Mouse (Mus musculus) kidney, embryonic 15.5 days (tissue): ENCODE measurements around the gene Npm1. TPM values are rescaled to one million over a fixed set of nuclear protein-coding genes. Genes with fewer than 3 reads are reported as not detected.

Experiments
- ATAC-seq: fragments of 200-750 bp; cut with Nextera tagmentation; replicated peaks from 2 replicates; pipeline ENCODE4 v1.8.0; 2017; ENCODE audit warnings: moderate TSS enrichment; ENCODE audit not compliant: low FRiP score
- H3K27ac ChIP-seq: fragments of 300-500 bp; sonication (generic); 2 replicates; pipeline ENCODE4 v1.5.1; 2015; ENCODE audit warnings: mild to moderate bottlenecking, inconsistent platforms
- H3K27me3 ChIP-seq: fragments of 300-500 bp; sonication (generic); 2 replicates; pipeline ENCODE4 v1.6.1; 2015; ENCODE audit warnings: inconsistent platforms
- H3K36me3 ChIP-seq: fragments of 300-500 bp; sonication (generic); 2 replicates; pipeline ENCODE4 v1.6.1; 2015; ENCODE audit warnings: inconsistent platforms
- H3K4me1 ChIP-seq: fragments of 300-500 bp; sonication (generic); 2 replicates; pipeline ENCODE4 v1.6.1; 2015; ENCODE audit warnings: inconsistent platforms
- H3K4me2 ChIP-seq: fragments of 300-500 bp; sonication (generic); 2 replicates; pipeline ENCODE4 v1.6.1; 2015; ENCODE audit warnings: moderate library complexity, mild to moderate bottlenecking, inconsistent platforms
- H3K4me3 ChIP-seq: fragments of 300-500 bp; sonication (generic); replicated peaks from 2 replicates; pipeline ENCODE4 v1.5.1; 2015; ENCODE audit warnings: mild to moderate bottlenecking, inconsistent platforms
- H3K9ac ChIP-seq: fragments of 300-500 bp; sonication (generic); 2 replicates; pipeline ENCODE4 v1.6.1; 2015; ENCODE audit warnings: mild to moderate bottlenecking, inconsistent platforms
- H3K9me3 ChIP-seq: fragments of 300-500 bp; sonication (generic); replicated peaks from 2 replicates; pipeline ENCODE4 v1.6.1; 2016; ENCODE audit warnings: inconsistent platforms
- WGBS: fragments of 180-500 bp; shearing (Covaris S2); methylation state at CpG from one replicate; pipeline ENCODE4 v1.1.7; 2015; ENCODE audit warnings: mixed read lengths; 5-methylcytosine and 5-hydroxymethylcytosine counted together
- polyA plus RNA-seq: library from polyadenylated mRNA; unstranded; fragments of >200 nt; fragmentation: Nextera tagmentation; extraction: Ambion mirVana; gene quantifications from 2 replicates; pipeline ENCODE4 v1.2.1, GENCODE M21; 2015

Npm1 gene
- polyA plus RNA-seq, 1 experiment from 2014 or later = 1,128 TPM

GRCm38 (mm10) chr11:33140111-33140460, 22.9 kb downstream of the Npm1 start:
- no peak for ATAC-seq
- Histone ChIP-seq H3K27me3 (peaks cover 19% of the 10 kb centered on the region), H3K4me2 (no peak overlapping the region), H3K27ac (no peak overlapping the region), H3K4me1 (peaks cover 21% of the 10 kb centered on the region), H3K9ac (no peak overlapping the region), H3K9me3 (no peaks in the 10 kb centered on the region), H3K4me3 (no peak overlapping the region), H3K36me3 (no peaks in the 10 kb centered on the region)
- 90% methylated on average over 5 of the region's 5 CpGs for WGBS

- H3K9ac ChIP-seq = no peak overlapping the region
- H3K9me3 ChIP-seq = no peaks in the 10 kb centered on the region
- H3K4me3 ChIP-seq = no peak overlapping the region
- peaks cover 14% of the 10 kb centered on the region for H3K27me3 ChIP-seq
- H3K27ac ChIP-seq = no peak overlapping the region
- peaks cover 16% of the 10 kb centered on the region for H3K4me1 ChIP-seq
- no peaks in the 10 kb centered on the region for H3K36me3 ChIP-seq
- ATAC-seq = no peak
- 80% methylated on average over 9 of the region's 9 CpGs for WGBS
- H3K4me2 ChIP-seq = no peak overlapping the region
Observed at GRCm38 (mm10) chr11:33139458-33140110, 23.4 kb downstream of the Npm1 start.

DNA sequence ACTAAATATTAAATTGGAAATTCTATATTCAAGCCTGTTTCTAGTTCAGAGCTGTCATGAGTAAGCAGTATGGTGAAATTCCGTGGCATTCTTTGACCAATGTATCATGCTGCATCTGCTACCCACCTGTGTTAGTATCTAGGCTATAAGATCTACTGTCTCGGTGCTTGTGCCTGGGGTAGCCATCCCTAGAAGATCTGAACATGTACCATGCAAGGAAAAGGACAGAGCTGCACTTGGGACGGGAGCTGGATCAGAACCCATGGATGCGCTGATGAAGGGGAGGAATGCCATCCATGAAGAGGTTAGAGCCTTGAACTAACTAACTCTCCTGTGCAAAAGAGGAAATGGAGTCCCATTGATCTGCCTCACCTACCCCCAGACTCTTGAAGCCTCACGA, 24.3 kb downstream of the Npm1 start:
- Histone ChIP-seq H3K4me3 (no peak overlapping the region), H3K27ac (no peak overlapping the region), H3K4me2 (no peak overlapping the region), H3K27me3 (peaks cover 5% of the 10 kb centered on the region), H3K4me1 (peaks cover 7% of the 10 kb centered on the region; the same call in 1 of the 2 replicates), H3K9me3 (no peaks in the 10 kb centered on the region), H3K36me3 (no peaks in the 10 kb centered on the region), H3K9ac (no peak overlapping the region)
- WGBS = 88% methylated on average over 5 of the region's 5 CpGs
- ATAC-seq = no peak

DNA sequence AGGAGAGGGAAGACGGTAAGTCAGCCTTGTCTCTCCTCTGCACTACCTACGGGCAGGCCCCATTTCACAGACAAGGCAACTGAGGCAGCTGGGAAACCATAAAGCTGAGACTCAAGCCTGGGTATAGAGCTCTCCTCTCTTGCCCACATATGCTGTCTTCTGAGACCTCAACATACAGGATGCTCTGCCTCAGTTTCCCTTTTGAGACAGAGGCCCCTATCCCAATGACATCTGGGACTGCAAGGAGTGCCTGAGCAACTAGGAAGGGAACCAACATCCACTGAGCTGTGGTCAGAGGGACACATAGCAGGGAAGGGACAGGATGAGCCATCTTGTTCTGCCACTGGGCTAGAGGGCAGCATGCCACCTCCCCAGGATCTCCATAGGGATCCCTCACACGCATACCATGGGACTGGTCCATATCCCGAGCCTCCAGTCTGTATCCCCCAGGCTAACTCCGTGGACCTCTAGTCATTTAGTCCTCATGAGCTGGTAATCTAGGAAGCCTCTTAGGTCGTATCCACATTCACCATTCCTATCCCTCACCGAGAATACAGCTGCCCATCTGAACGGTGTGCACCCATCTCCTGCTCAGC, 28.5 kb downstream of the Npm1 start:
- Histone ChIP-seq H3K9me3 (no peaks in the 10 kb centered on the region), H3K4me2 (no peak overlapping the region), H3K4me1 (no peaks in the 10 kb centered on the region), H3K36me3 (no peaks in the 10 kb centered on the region), H3K27me3 (no peaks in the 10 kb centered on the region), H3K27ac (no peak overlapping the region), H3K9ac (no peak overlapping the region), H3K4me3 (no peak overlapping the region)
- 89% methylated on average over 8 of the region's 8 CpGs for WGBS
- no peak for ATAC-seq

- Histone ChIP-seq H3K9me3 (0 out of 2 replicates have a peak, but pooled peaks cover 2% of the 10 kb centered on the region), H3K4me3 (no peak overlapping the region), H3K36me3 (no peaks in the 10 kb centered on the region), H3K27me3 (no peaks in the 10 kb centered on the region), H3K4me1 (no peaks in the 10 kb centered on the region), H3K9ac (no peak overlapping the region), H3K27ac (no peak overlapping the region), H3K4me2 (no peak overlapping the region)
- 71% methylated on average over 8 of the region's 8 CpGs for WGBS
- peak; percentile 36; the same call in 1 of the 2 replicates for ATAC-seq
Observed at GRCm38 (mm10) chr11:33132619-33133338, 30.2 kb downstream of the Npm1 start.

DNA sequence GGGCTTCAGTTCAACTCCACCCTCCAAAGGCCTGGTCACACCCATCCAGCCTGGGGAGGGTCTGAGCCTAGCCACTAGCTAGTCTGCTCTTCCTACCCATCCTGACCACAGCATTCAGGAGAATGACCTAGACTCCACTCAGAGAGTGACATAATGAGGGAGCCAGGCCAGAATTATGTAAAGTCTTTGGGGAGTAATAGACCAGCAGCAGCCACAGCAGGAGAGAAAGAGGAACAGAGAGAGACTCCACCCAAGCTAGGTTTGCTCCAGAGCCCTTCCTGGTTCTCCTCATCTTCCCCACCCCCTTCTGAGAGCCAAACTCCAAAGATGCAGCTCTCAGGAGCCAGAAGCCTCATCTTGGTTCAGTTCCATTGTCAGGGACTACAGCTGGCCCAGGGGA, 35.9 kb downstream of the Npm1 start:
- Histone ChIP-seq H3K4me3 (no peak overlapping the region), H3K9ac (no peak overlapping the region), H3K4me1 (peaks cover 13% of the 10 kb centered on the region), H3K36me3 (no peaks in the 10 kb centered on the region), H3K4me2 (no peak overlapping the region), H3K9me3 (0 out of 2 replicates have a peak, but pooled peaks cover 2% of the 10 kb centered on the region), H3K27me3 (peaks cover 6% of the 10 kb centered on the region; the same call in 1 of the 2 replicates), H3K27ac (no peak overlapping the region)
- no peak for ATAC-seq

DNA sequence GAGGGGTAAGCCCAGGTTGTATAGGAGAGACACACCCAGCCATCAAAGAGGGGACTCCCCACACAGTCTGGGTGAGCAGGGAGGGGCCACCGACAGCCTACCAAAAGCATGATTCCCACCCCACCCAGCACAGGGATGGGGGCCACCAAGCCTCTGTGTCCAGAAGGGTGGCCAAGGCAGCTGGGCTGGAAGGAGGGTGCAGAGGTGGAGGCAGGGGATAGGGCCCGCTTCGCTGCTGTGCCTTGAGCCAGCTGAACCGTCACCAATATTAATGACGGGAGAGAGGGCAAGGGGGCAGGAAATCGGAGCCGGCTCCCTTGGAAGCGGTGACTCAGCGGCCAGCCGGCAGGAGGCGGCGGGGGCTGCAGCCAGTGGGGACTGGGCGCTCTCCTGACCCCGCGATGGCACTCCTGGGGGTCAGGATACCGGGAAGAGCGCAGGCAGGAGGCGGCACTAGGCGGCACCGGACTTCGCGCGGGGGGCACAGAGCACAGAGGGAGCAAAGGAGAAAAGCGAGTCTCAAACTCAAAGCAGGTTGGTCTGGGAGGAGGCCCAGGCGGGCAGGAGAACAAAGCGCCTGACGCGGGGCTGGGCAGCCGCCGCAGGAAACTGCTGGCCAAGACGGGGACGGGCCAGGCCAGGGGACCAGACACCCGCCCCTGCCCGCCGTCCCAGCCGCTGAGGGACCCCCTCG, 40.3 kb downstream of the Npm1 start:
- 2% methylated on average over 35 of the region's 37 CpGs for WGBS

GRCm38 (mm10) chr11:33119556-33119955, 43.5 kb downstream of the Npm1 start:
- Histone ChIP-seq H3K4me3 (no peak overlapping the region), H3K4me1 (peaks cover 14% of the 10 kb centered on the region), H3K4me2 (no peak overlapping the region), H3K36me3 (no peaks in the 10 kb centered on the region), H3K27ac (no peak overlapping the region), H3K9me3 (no peaks in the 10 kb centered on the region), H3K9ac (no peak overlapping the region), H3K27me3 (peaks cover 10% of the 10 kb centered on the region)
- ATAC-seq = no peak
- 57% methylated on average over 8 of the region's 8 CpGs for WGBS

More for the DNA sequence above, 40.3 kb downstream of the Npm1 start:
- Histone ChIP-seq H3K4me2 (peak overlapping the region; percentile 79), H3K4me3 (peak overlapping the region; percentile 40), H3K4me1 (peaks cover 14% of the 10 kb centered on the region), H3K9me3 (no peaks in the 10 kb centered on the region), H3K27ac (no peak overlapping the region), H3K36me3 (no peaks in the 10 kb centered on the region), H3K27me3 (peaks cover 12% of the 10 kb centered on the region), H3K9ac (peak overlapping the region; percentile 36)
- peak; percentile 92 for ATAC-seq

DNA sequence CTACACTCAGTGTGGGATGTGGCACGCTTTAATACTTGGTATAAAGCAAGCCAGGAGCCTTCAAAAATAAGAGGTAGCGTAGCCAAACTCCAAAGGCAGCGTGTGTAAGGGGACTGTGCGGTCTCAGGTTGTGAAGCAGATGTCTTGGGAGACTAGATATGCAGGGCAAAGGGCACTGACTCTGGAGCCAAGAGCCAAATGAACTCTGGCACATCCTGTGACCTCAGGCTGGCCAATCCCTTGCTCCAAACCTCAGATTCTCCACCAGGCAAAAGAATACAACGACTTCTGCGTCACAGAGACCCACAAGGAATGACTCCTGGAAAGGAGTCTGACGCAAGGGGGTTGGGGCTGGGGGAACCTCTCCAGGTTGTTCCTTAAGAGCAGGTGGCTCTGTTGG, 43.9 kb downstream of the Npm1 start:
- Histone ChIP-seq H3K4me3 (no peak overlapping the region), H3K27me3 (peaks cover 6% of the 10 kb centered on the region), H3K9me3 (no peaks in the 10 kb centered on the region), H3K4me1 (peaks cover 14% of the 10 kb centered on the region), H3K27ac (no peak overlapping the region), H3K9ac (no peak overlapping the region), H3K4me2 (no peak overlapping the region), H3K36me3 (no peaks in the 10 kb centered on the region)
- ATAC-seq = no peak
- 79% methylated on average over 7 of the region's 7 CpGs for WGBS

- 79% methylated on average over 6 of the region's 6 CpGs for WGBS
- no peak overlapping the region for H3K27ac ChIP-seq
- H3K9ac ChIP-seq = no peak overlapping the region
- no peaks in the 10 kb centered on the region for H3K9me3 ChIP-seq
- H3K4me1 ChIP-seq = peaks cover 14% of the 10 kb centered on the region
- ATAC-seq = no peak
- H3K4me3 ChIP-seq = no peak overlapping the region
- H3K4me2 ChIP-seq = no peak overlapping the region
- no peaks in the 10 kb centered on the region for H3K36me3 ChIP-seq
- peaks cover 6% of the 10 kb centered on the region for H3K27me3 ChIP-seq
Observed at GRCm38 (mm10) chr11:33118480-33118879, 44.5 kb downstream of the Npm1 start.

DNA sequence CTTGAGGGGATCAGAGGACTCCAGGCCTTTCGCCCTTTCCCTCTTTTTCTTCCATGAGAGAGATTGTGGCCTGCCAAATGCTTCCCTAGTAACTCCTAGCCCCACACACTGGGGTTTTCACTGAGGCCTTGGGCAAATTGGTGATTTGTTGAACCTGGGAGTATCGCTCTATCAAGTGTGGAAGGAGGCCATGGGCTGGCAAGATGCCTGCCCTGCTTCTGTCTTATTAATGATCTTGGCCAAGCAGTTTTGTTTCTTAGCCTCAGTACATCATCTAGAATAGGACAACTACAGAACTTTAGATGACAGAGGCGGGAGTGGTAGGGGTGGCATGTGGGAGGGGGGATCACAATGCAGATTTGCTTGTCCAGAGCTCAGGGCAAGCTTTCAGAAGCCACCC, 47.2 kb downstream of the Npm1 start:
- no peak overlapping the region for H3K4me2 ChIP-seq
- H3K27me3 ChIP-seq = no peaks in the 10 kb centered on the region
- H3K27ac ChIP-seq = no peak overlapping the region
- ATAC-seq = no peak
- no peaks in the 10 kb centered on the region for H3K9me3 ChIP-seq
- no peak overlapping the region for H3K4me3 ChIP-seq
- no peaks in the 10 kb centered on the region for H3K4me1 ChIP-seq
- no peaks in the 10 kb centered on the region for H3K36me3 ChIP-seq
- WGBS = 75% methylated on average over 3 of the region's 3 CpGs
- H3K9ac ChIP-seq = no peak overlapping the region

GRCm38 (mm10) chr11:33112407-33112806, 50.6 kb downstream of the Npm1 start:
- WGBS = 0% methylated on average over 1 of the region's 1 CpGs

More at GRCm38 (mm10) chr11:33112407-33112806, 50.6 kb downstream of the Npm1 start:
- no peak overlapping the region for H3K4me3 ChIP-seq
- H3K9ac ChIP-seq = no peak overlapping the region
- H3K4me1 ChIP-seq = no peaks in the 10 kb centered on the region
- H3K27me3 ChIP-seq = peaks cover 10% of the 10 kb centered on the region; the same call in 1 of the 2 replicates
- no peaks in the 10 kb centered on the region for H3K9me3 ChIP-seq
- H3K36me3 ChIP-seq = no peaks in the 10 kb centered on the region
- no peak overlapping the region for H3K4me2 ChIP-seq
- H3K27ac ChIP-seq = no peak overlapping the region
- no peak for ATAC-seq
